Mouse (Mus musculus) right cerebral cortex, postnatal 36 days (tissue): ENCODE measurements around the gene Gm44805.
A peak's percentile ranks its signal among the peaks of the same experiment; 100 is the strongest.

ENCODE experiments used
- DNase-seq, 2 experiments: peaks; one replicate each; pipeline ENCODE4 v3.0.0; 2022; ENCODE audit warnings: low spot score in 2 of 2, mixed read lengths in 1 of 2

Gm44805 gene

DNA sequence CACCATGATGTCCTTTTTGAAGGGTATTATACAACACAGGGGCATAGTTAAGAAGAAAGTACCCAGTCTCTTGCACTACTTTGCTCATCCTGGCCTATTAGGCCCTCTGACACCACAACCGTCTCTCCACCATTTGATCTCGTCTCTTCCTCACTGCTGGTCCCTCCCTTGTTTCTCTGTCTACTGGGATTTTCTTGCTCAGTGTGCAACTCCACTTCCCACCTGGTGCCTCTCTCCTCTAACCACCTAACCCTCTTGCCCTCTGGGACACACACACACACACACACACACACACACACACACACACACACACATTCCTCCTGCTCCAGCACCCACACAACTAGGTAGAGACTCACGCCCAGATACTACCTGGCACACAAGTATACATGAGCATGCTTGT lies 2.3 kb downstream of the Gm44805 start:
- no peak for DNase-seq

DNA sequence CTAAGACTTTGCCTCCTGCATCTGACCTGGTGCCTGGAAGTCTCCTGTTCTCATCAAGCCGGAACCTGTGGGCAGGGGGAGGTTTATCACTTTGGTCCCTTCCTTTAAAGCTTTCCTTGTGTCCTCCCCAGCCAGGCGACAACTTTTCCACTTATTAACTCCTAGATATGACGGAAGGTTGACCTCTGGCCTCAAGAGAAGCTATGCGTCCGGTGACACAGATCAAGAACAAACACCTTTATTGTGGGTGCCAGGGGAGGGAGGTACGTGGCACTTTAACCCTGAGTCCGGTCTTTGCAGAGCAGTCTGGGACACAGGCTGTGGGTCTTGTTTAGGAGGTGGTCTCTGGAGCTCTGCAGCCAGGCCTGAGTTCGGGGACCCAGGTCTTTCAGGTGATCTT lies 3.4 kb downstream of the Gm44805 start, which contains the start of gene Apoc2:
TSS of gene Apoc2 (minus strand) at position 70 of the 400 bp plus-strand sequence.
- DNase-seq = no peak

DNA sequence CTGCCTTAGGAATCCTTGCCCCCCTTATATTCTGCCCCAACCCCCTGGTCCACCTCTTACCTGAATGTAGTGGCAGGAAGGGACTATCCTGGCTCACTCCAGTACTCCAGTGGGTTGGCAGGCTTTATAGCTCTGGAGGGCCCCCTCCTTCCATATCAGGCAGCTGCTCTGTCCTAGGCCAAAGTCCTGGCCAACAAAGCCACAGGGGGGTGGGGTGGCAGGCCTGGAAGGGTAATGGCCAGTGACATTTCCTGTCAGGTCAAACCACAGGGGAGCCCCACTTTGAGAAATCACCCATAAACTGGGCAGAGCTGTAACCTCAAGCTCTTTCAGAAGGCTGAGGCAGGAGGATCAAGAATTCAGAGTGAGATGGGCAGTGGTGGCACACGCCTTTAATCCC lies 4.6 kb downstream of the Gm44805 start:
- no peak for DNase-seq

DNA sequence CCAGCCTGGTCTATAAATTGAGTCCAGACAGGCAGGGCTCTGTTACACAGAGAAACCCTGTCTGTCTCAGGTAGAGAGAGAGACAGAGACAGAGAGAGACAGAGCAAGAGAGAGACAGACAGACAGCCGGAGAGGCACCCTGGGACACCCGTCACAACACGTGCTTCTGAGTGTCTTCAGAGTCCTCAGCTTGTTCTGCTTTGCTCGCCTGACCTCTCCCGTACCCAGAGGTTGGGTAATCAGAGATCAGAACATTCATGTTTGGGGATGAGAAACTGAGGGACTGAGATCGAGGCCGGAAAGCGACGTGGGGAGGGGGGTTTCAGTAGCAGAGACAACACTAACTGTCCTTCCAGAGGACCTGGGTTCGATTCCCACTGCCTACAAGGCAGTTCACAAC lies 5.4 kb downstream of the Gm44805 start:
- no peak for DNase-seq

DNA sequence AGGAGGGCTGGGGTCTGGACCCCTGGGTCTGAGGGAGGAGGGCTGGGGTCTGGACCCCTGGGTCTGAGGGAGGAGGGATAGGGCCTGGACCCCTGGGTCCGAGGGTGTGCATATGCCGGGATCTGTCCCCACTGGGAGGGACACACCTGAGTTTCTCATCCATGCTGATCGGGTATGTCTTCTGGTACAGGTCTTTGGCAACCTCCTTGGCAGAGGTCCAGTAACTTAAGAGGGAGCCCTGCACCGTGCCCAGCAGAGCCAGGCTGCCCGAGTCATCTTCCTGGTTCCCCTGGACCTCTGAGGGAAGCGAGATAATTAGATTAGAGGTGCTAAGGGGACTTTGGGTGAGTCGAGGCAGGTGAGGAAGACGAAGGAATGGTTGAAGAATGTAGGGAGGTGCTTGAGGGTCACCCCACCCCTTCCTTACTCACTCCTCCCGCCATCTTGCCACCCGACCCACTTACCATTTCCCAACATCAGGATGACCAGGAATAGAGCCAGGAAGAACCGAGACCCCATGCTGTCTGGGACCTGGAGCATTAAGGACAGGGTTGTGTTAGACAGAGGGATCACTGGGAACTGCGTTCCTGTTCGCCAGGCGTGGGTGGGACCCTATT lies 8.0 kb downstream of the Gm44805 start:
- DNase-seq = no peak

DNA sequence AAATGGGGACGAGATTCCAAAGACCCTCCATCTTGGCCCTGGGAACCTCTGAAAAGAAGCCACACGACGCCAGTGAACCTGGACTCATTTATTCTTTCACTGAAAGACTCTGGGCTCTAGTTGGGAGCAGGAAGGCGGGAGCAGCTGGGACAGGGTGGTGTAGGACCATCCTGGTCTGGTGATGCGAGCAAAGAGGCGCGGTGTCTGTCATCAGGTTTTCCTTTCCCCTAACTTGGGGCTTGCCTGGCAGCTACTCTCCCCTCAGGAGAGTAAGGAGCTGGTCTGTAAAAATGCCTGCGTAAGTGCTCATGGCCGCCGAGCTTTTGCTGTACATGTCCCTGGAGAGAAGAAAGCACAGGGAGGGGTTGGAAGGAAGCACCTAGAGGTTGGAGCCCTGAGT lies 9.7 kb downstream of the Gm44805 start:
- no peak for DNase-seq

DNA sequence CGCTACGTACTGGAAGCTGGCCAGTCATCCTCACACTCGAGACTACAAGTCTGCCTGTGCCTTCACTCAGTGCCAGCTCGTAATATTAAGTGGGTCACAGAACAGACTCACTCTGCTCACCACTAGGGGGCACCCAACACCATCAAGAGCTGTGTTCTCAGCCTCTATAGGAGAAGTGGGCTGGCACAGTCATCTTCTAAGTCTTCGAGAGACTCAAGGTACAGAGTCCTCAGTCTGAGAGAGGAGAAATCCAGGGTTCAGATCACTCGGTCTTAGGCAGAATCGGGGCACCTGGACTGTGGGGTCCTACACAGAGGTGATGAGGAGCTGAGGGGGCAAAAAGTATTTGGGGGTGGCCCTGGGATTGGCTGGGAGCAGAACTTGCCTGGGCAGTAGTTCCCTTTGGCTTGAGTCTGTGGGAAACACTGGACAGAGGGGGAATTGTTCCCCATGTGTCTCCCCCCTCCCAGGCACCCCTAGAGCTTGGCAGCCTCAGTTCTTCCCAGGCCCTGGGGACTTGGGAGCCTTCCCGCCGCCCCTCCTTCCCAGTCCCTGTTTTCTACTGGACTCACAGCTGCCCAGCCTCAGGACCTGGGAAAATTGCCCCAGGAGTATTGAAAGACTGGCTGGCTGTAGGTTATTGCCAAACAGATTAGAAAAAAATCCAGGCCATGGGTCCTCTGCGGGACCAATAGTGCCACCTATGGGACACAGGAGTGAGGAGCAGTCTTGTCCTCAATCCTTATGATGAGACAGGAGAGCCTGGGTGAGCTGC lies 12.1 kb downstream of the Gm44805 start:
- peak; percentile 88 to 91 for DNase-seq

DNA sequence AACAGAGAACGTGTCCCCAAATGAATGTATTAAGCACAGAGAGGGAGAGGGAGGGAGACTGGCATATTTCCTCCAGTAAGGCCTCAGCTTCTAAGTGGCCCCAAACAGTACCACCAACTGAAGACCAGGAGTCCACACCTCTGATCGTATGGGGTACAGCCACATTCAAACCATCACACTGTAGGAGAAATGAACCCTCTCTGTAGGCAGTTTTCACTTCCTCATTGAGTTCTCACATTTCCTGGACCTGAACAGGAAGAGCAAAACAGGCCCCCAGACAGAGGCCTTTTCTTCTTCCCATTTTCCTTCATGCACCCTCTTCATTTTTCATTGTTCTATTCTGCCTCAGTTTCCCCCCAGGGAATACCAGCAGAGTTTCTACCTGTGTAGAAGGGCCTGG lies 13.8 kb downstream of the Gm44805 start:
- DNase-seq = no peak

DNA sequence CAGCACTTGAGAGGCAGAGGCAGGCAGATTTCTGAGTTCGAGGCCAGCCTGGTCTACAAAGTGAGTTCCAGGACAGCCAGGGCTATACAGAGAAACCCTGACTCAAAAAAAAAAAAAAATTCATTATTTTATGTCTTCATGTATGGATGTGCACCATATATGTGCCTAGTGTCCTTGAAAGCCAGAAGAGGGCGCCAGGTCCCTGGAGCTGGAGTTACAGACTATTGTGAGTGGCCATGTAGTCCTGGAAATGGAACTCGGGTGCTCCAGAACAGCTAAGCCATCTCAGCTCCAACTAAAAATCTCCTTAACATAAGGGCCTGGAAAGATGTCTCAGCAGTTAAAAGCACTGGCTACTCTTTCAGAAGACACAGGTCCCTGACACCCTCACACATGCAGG lies 14.5 kb downstream of the Gm44805 start:
- no peak for DNase-seq

DNA sequence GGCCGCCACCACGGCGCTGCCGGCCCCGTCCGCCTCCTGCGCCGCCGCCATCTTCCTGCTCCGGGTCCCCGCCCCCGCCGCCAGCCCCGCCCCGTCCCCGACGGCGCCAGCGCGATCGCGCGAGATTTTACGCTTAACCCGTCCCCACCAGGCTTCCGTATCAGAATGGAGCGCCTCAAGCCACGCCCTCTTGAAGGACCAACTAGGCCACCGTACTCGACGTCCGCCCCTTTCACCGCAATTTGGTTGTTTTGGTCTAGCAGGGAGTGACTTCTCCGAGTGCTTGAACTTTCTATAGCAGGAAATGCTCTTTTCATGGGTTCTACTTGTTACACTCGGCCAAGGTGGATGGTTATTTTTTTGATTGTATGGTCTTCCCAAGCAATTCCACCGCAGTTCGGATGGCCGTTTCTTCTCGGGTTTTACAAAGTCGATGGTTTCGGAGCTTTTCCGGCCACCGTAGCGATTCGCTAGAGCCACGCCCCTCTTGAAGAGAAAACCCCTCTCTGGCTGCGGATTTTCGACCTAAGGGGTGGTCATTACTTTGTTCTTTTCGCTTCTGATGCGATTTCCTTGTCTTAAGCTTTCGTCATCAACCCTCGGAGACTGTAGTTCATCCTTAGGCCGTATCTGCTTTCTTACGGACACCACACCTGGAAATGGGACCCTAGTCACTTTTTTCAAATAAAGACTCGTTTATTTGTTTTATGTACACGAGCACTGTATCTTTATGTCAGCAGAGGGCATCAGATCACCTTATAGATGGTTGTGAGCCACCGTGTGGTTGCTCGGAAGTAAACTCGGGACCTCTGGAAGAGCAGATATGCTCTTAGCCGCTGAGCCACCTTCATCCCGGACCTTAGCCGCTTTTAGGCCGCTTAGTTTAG lies 16.0 kb downstream of the Gm44805 start, which contains the start of gene Clptm1:
TSS of gene Clptm1 (minus strand) at position 79 of the 887 bp plus-strand sequence.
- peak; percentile 93 to 95 for DNase-seq

DNA sequence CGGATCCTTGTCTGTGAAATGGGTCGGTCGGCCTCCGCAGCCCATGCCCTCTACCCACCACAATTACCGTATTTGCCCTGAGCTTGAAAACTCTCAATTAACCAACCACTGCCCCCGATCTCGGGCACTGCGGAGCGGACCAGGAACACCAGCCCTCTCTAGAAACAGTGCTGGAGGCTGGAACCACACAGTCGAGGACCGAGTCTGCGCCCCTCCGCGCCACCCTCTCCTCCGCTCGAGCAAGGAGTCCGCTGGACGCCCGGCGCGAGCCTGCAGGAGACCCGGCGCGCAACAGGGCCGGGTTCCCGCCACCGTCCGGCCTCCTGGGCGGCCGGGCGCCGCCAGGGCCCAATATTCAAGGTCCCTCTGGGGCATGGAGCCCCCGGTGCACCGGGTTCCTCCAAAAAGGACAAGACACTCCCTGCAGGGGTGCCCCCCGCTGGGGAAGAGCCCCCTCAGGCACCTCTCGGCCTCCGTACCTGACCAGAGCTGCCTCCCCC lies 16.7 kb downstream of the Gm44805 start:
- DNase-seq = no peak

DNA sequence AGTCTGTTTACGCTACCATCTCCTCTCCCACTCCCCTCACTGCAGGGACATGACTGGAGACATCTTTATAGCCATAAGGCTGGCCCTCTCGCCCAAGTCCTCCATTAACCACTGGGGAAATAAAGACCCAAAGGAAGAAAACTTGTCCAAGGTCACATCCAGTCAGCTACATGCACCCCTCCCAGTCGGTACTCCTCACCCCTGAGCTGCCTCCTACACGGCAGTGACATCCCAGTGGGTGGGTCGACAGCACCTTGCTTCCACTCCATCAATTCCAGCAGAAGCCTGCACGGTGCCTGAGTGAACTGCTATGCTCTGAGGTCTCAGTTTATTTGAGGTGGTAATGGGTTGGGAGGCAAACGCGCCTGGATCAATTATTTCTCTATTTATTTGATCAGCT lies 17.3 kb downstream of the Gm44805 start:
- no peak for DNase-seq

DNA sequence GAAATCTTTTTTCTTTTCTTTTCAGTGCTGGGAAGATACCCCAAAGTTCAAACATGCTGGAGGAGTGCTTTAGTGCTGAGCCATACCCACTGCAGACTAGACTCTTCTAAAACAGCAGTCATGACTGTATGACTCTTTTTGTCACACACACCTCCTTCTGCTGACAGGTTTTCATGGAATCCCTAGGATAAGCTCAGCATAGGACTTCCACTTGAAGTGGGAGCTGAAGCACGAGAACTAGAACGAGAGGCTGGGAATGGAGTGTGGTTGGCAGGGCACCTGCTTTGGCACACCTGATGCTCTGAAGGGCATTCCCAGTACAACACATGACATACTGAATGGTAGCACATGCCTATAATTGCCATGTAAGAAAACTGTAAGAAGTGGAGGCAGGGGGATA lies 28.6 kb downstream of the Gm44805 start:
- DNase-seq = no peak

DNA sequence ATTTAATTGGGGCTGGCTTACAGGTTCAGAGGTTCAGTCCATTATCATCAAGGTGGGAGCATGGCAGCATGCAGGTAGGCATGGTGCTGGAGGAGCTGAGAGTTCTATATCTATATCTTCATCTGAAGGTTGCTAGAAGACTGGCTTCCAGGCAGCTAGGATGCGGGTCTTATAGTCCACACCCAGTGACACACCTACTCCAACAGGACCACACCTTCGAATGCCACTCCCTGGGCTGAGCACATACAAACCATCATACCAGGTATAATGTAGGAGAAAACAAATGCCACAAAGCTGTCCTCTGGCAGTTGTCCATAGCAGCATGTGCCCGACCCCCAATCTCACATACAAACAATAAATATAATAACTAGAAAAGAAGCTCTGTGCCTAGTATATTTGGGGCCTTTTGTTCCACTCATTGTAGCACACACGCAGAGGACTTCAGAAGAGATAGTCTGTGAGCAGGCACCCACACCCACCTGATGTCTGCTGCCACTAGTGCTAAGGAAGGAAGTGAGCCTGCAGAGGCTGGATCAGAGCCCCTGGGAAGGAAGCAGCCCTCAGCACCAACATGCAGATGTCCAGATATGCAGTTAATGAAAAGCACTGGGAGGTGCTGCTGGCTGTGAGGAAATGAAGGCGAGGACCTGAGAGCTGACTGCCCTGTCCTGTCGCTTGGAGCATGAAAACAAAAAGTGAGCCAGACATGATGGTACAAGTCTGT lies 30.0 kb downstream of the Gm44805 start:
- DNase-seq = no peak

DNA sequence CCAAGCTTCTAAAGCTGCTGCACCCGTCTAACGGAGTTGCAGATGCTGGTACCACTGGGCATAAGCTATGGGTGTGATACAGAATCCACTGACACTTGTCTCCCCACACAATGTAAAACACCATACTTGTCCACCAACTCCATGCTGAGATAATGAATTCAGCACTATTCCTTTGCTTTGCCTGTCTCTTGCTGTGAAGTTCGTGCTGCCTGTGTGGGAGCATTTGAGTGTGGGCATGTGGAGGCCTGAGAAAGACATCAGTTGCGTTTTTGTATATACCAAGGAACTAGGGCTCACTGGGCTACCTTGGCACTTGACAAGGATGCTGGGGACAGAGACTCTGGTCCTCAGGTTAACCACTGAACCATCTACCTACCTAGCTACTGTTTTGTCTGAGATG lies 40.0 kb downstream of the Gm44805 start:
- DNase-seq = peak in 1 of 2 experiments; percentile 71

DNA sequence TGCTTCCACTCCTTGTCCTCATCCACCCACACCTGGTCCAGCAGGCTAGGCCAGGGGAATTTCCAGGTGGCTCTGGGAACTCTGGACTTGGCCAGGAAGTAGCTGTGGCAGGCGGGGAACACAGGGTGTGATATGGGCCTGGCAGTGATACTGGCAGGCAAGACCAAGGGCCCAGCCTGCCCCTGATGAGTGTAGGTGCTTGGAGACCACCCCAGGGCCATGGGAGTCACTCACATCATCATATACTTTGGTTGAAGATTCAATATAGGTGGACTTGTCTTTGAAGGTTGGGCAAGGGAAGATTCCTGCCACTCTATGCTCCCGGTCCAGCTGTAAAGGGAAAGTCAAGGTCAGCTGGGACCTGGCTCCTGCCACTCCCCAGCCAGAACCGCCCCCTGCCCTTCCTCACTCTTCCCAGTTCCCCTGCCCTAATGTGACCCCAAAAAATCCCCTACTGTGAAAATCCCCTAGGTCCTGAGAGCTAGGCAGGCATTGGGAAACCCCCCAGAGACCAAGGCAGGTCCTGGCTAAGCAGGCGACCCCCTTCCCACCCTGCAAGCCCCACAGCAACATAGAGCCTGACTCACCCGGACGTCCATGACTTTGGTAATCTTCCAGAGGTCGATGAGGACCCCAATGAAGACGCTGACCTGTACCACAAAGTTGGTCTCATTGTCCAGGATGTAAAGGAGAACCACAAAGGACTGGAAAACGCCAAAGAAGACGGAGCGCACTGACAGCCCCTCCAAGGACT lies 46.0 kb downstream of the Gm44805 start:
- DNase-seq = no peak

DNA sequence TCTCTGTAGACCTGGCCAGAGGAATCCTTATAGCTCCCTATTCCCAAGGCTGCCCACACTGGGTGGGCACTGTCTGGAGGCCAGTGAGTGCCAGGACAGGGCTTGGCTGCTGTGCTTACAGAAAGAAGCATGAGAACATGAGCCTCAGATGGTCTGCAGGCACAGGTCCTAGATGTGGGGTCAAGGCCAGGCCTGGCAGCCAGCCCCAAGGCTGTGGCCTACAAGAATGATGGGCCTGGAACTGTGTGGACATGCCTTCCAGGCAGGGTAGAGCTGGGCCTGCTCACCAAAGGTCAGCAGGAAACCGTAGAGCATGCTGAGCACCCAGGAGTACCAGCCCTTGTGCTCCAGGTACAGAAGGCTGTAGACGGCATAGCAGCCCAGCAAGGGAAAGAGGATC lies 46.6 kb downstream of the Gm44805 start:
- DNase-seq = no peak

DNA sequence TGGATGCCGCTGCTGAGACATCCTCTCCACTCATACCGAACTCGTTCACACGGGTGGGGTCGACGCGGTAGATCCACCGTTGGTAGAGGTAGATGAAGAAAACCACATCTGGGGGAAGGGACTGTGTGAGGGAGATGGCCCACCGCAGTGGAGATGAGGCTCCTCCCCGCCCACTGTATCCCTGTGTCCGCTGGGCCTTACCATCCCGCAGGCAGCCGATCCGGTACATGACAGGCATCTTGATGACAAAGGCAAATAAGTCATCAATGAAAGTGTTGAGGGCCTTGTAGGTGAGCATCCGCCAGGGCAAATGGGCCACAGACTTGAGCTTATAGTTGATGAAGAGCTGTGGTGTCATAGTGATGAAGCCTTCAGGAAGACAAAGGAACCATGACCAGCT lies 47.4 kb downstream of the Gm44805 start:
- no peak for DNase-seq

DNA sequence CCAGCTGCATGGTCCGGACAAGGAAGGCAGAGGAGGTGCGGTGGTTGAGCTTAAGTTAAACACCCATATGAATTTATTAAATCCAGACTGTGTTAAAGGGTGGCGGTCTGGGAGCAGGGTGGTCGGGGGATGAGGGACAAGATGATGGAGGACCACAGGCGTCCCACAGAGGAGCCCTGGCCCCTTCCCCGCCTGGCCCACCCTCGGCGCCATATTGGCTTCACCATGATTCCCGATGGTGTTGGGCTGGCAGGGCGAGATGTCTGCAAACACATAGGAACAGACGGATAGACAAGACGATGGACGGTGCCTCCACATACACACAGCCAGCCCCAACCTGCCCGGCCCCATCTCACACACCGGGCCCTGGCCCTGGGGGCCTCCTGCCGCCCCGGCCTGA lies 48.0 kb downstream of the Gm44805 start:
- DNase-seq = no peak

DNA sequence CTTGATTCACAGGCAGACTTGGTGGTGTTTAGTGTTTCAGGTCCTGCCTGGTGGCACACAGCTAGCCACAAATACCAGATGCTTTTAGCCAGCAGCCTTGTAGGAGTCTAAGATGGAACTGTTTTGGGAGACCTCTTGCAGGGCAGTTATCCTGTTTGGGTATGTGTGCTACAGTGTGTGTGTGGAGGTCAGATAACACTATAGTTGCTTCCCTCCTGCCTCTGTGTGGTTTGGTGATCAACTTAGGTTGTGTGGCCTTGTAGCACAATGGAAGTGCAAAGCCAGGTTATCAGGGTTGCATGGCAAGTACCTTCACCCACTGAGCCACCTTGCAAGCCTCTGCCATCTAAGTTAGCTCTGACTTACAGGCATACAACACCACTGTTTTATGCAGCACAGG lies 48.5 kb downstream of the Gm44805 start:
- no peak for DNase-seq

DNA sequence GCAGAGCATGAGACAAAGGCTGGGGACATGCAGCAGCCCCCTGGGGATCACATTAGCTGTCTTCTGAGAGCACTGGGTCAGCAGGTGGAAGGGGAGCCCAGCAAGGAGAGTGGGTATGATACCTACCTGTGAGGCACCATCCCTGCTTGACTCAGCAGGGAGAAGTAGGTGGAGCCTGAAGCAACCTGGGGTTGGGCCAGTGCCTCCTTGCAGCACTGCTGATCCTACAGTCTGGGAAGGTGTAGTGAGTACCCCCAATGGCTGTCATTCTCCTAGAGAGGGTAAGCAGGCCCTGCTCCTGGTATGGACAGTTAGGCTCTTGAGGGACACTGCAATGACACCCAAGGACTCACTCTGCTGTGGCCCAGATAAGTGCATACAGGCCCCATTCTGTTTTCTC lies 48.9 kb downstream of the Gm44805 start:
- DNase-seq = no peak
